Mouse (Mus musculus): ENCODE results near the gene Trp73.

Gene Trp73

GRCm38 (mm10) chr4:154026441-154026761, 113.6 kb downstream of the Trp73 start:
- no peak for DNase-seq

- DNase-seq = peak; percentile 94
These were observed 114.2 kb downstream of the Trp73 start, which contains the start of gene Smim1 for GRCm38 (mm10) chr4:154025641-154026440. Gene Smim1 (minus strand): TSS chr4:154026230.

GRCm38 (mm10) chr4:154024729-154025521, 115.1 kb downstream of the Trp73 start:
- peak; percentile 46 for DNase-seq

- peak; percentile 46 for DNase-seq
These were observed 116.0 kb downstream of the Trp73 start for GRCm38 (mm10) chr4:154023754-154024601.

- DNase-seq = no peak
These were observed 117.2 kb downstream of the Trp73 start for GRCm38 (mm10) chr4:154022844-154023243.

GRCm38 (mm10) chr4:154022407-154022806, 117.6 kb downstream of the Trp73 start:
- DNase-seq = peak; percentile 82

- DNase-seq = peak; percentile 73
These were observed 118.6 kb downstream of the Trp73 start for GRCm38 (mm10) chr4:154021432-154021831.

- peak; percentile 79 for DNase-seq
These were observed 120.4 kb downstream of the Trp73 start for GRCm38 (mm10) chr4:154019571-154019970.

GRCm38 (mm10) chr4:154015476-154015875, 124.5 kb downstream of the Trp73 start:
- no peak for DNase-seq

- DNase-seq = peak; percentile 28
These were observed 127.7 kb downstream of the Trp73 start for GRCm38 (mm10) chr4:154012132-154012882.

- peak; percentile 90 for DNase-seq
These were observed 128.3 kb downstream of the Trp73 start, which contains the start of gene Lrrc47 for GRCm38 (mm10) chr4:154011646-154012089. Gene Lrrc47 (plus strand): TSS chr4:154011731.

GRCm38 (mm10) chr4:154010907-154011645, 128.9 kb downstream of the Trp73 start:
- no peak for DNase-seq

GRCm38 (mm10) chr4:154007759-154008158, 132.2 kb downstream of the Trp73 start:
- DNase-seq = no peak

- DNase-seq = no peak
These were observed 133.7 kb downstream of the Trp73 start for GRCm38 (mm10) chr4:154006264-154006663.
